In the genomic region with DNA sequence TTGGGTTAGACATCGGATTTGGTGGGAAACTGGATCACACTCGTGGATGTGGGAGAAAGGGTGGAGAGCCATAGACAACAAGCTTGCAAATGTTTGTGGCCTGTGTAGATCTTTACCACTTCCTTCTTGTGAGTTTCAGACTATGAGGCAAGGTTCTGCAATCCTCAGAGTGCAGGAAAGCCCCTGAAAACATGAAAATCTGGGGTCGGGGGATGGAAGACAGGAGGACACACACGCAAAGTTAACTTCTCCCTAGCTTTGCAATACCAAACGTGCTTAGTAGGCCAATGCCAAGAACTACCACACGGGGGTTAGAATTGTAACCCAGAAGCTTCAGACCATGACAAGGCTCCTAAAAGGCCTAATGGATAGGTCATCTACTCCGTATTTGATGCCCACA, we compare ENCODE assay signal across 15 mouse cellular contexts.
"Had no signal": no experiment of that assay in that cellular context is flagged by ENCODE, and none has a peak within 500 bp of the region (broad histone marks: within the 10 kb centered on the region; RNA-seq: fewer than 3 reads in every experiment).

No protein-coding gene starts in this region.

- H3K9me3 ChIP-seq: kidney, embryonic 15.5 days; limb, embryonic 12.5 days; liver, embryonic 13.5 days; lung, embryonic 15.5 days had no signal

- H3K4me3 ChIP-seq: kidney, embryonic 15.5 days; limb, embryonic 12.5 days; liver, embryonic 13.5 days; lung, embryonic 15.5 days; megakaryocyte, embryonic 14.5 days had no signal

- H3K9ac ChIP-seq: kidney, embryonic 15.5 days; limb, embryonic 12.5 days; liver, embryonic 13.5 days; liver, postnatal 0 days; lung, embryonic 15.5 days had no signal

- ATAC-seq: intestine, embryonic 16.5 days; liver, postnatal 0 days; midbrain, embryonic 16.5 days had no signal

- H3K27me3 ChIP-seq: kidney, embryonic 15.5 days; limb, embryonic 12.5 days; liver, embryonic 13.5 days; lung, embryonic 15.5 days; megakaryocyte, embryonic 14.5 days had no signal

- H3K27ac ChIP-seq: kidney, embryonic 15.5 days; limb, embryonic 12.5 days; liver, embryonic 13.5 days; lung, embryonic 15.5 days had no signal

- H3K36me3 ChIP-seq: kidney, embryonic 15.5 days; limb, embryonic 12.5 days; liver, embryonic 13.5 days; lung, embryonic 15.5 days had no signal

- H3K4me2 ChIP-seq: kidney, embryonic 15.5 days; limb, embryonic 12.5 days; liver, embryonic 13.5 days; lung, embryonic 15.5 days; midbrain, embryonic 11.5 days had no signal

- DNase-seq: kidney, adult 2 months; kidney, postnatal 14 days; layer of hippocampus, postnatal 36 days; liver; liver, embryonic 13.5 days; liver, postnatal 0 days; thymus, adult 18-20 months; thymus, postnatal 14 days had no signal

- H3K4me1 ChIP-seq: kidney, embryonic 15.5 days; liver, embryonic 13.5 days; megakaryocyte, embryonic 14.5 days had no signal
